Mouse (Mus musculus): ENCODE measurements at regions not wholly inside any gene's neighbourhood (a gene's known extent, or its start where the extent isn't known, plus 50 kb on each side); places are given as distances from the start of the nearest gene placed in this dataset.
A peak's percentile ranks its signal among the peaks of the same experiment; 100 is the strongest.

GRCm38 (mm10) chr15:6209301-6209700 lies 90.3 kb upstream of the Dab2 start:
- DNase-seq = no peak

GRCm38 (mm10) chr15:6218087-6218486 lies 81.5 kb upstream of the Dab2 start:
- DNase-seq = no peak

GRCm38 (mm10) chr15:6225227-6225626 lies 74.4 kb upstream of the Dab2 start:
- DNase-seq = no peak

GRCm38 (mm10) chr15:6230618-6231017 lies 69.0 kb upstream of the Dab2 start:
- DNase-seq = no peak

GRCm38 (mm10) chr15:6231308-6232103 lies 68.1 kb upstream of the Dab2 start:
- peak in 1 of 2 experiments; percentile 4 for DNase-seq

GRCm38 (mm10) chr15:6233621-6234020 lies 66.0 kb upstream of the Dab2 start:
- DNase-seq = no peak

GRCm38 (mm10) chr15:6236583-6236982 lies 63.0 kb upstream of the Dab2 start:
- DNase-seq = no peak

GRCm38 (mm10) chr15:6237726-6238125 lies 61.9 kb upstream of the Dab2 start:
- DNase-seq = no peak

- peak; percentile 75 to 76 for DNase-seq
These were observed 61.5 kb upstream of the Dab2 start for GRCm38 (mm10) chr15:6238133-6238532.

GRCm38 (mm10) chr15:6238755-6239154 lies 60.8 kb upstream of the Dab2 start:
- DNase-seq = no peak

- DNase-seq = no peak
These were observed 57.5 kb upstream of the Dab2 start for GRCm38 (mm10) chr15:6242132-6242531.

GRCm38 (mm10) chr15:6244401-6244800 lies 55.2 kb upstream of the Dab2 start:
- DNase-seq = no peak

- DNase-seq = no peak
These were observed 53.4 kb upstream of the Dab2 start for GRCm38 (mm10) chr15:6245950-6246894.

- no peak for DNase-seq
These were observed 51.1 kb upstream of the Dab2 start for GRCm38 (mm10) chr15:6248470-6248869.

Small RNAs in the stretch of these regions (microRNA-seq; reads per million reads assigned to microRNA genes)
- 0 reads per million in 2 experiments for gene Gm27760

Measured in layer of hippocampus, postnatal 36 days (tissue).